ENCODE assay signal across 7 mouse cellular contexts in the genomic region with DNA sequence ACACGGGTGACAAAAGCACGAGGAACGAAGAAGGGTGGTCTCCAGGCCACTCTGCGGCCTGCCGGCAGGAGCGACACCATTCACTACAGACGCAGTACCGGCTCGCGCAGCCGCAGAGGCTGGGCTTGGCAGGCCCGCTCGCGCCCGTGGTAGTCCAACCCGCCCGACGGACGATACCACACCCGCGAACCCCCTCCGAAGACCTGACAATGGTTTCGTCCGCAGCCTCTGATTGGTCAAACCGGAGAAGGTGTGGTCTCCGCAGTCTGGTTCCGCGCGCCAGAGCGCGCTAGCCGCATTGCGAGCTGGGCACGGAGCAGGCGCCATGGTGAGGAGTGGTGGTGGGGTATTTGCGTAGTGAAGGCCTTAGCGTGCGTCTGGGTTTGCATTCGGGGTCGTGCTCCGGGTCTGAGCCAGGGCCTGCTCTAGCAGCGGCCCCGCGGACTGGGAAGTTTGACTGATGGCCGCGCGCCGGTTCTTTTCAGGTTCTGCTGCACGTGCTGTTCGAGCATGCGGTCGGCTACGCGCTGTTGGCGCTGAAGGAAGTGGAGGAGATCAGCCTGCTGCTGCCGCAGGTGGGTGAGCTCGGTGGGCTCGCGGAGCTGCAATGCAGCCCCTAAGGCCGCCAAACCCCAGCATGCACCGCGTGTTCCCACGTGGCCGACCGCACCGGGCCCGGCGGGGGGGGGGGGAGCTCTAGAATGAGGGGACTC. TPM values are rescaled to one million over a fixed set of nuclear protein-coding genes. Genes with fewer than 3 reads are reported as not detected.
DNase-seq lines count a peak whose midpoint lies in the region; ATAC-seq lines count a peak whose summit lies in the region.

Gene Nop56 (plus strand): TSS at position 282 of the 713 bp plus-strand sequence.

- no peaks in the 10 kb centered on the region for H3K9me3 ChIP-seq in embryonic facial prominence, embryonic 12.5 days
- H3K9me3 ChIP-seq in limb, embryonic 11.5 days (ENCODE audit: control insufficient read depth, low read length) = no peaks in the 10 kb centered on the region
- no peaks in the 10 kb centered on the region for H3K9me3 ChIP-seq in midbrain, embryonic 14.5 days (ENCODE audit: control insufficient read depth, low read length)

- H3K4me1 ChIP-seq in embryonic facial prominence, embryonic 12.5 days = peaks cover 24% of the 10 kb centered on the region
- peaks cover 4% of the 10 kb centered on the region; the same call in 1 of the 2 replicates for H3K4me1 ChIP-seq in limb, embryonic 11.5 days (ENCODE audit: control insufficient read depth, insufficient read depth, low read length)
- peaks cover 15% of the 10 kb centered on the region for H3K4me1 ChIP-seq in midbrain, embryonic 14.5 days (ENCODE audit: control insufficient read depth, insufficient read depth, low read length)

- H3K4me3 ChIP-seq in embryonic facial prominence, embryonic 12.5 days = peak within 1 kb of the TSS; percentile 87
- peak within 1 kb of the TSS; percentile 94 for H3K4me3 ChIP-seq in limb, embryonic 11.5 days (ENCODE audit: low read depth, low read length)
- peak within 1 kb of the TSS; percentile 92 for H3K4me3 ChIP-seq in midbrain, embryonic 14.5 days (replicated peaks; ENCODE audit: low read depth, low read length)

- peak within 1 kb of the TSS; percentile 92 for H3K9ac ChIP-seq in embryonic facial prominence, embryonic 12.5 days
- H3K9ac ChIP-seq in limb, embryonic 11.5 days (ENCODE audit: low read length) = peak within 1 kb of the TSS; percentile 97
- H3K9ac ChIP-seq in midbrain, embryonic 14.5 days (replicated peaks; ENCODE audit: low read length) = peak within 1 kb of the TSS; percentile 86

- H3K27ac ChIP-seq in embryonic facial prominence, embryonic 12.5 days = peak within 1 kb of the TSS; percentile 94
- peak within 1 kb of the TSS; percentile 91 for H3K27ac ChIP-seq in limb, embryonic 11.5 days (replicated peaks; ENCODE audit: low read depth, low read length)
- peak within 1 kb of the TSS; percentile 91 for H3K27ac ChIP-seq in midbrain, embryonic 14.5 days (replicated peaks; ENCODE audit: low read depth, low read length)

- peaks cover 37% of the 10 kb centered on the region for H3K36me3 ChIP-seq in embryonic facial prominence, embryonic 12.5 days
- peaks cover 16% of the 10 kb centered on the region for H3K36me3 ChIP-seq in limb, embryonic 11.5 days (ENCODE audit: control insufficient read depth, insufficient read depth, low read length)
- peaks cover 37% of the 10 kb centered on the region for H3K36me3 ChIP-seq in midbrain, embryonic 14.5 days (ENCODE audit: control insufficient read depth, insufficient read depth, low read length)

- DNase-seq in adrenal gland, postnatal 25 days = peak; percentile 97
- peak; percentile 100 for DNase-seq in heart, adult 11 months
- peak; percentile 99 for DNase-seq in kidney, adult 18-20 months
- peak; percentile 100 for DNase-seq in limb, embryonic 11.5 days (ENCODE audit: low spot score)
- DNase-seq in midbrain, embryonic 14.5 days = peak; percentile 100
- peak; percentile 98 for DNase-seq in spleen, adult 18-20 months

- H3K27me3 ChIP-seq in embryonic facial prominence, embryonic 12.5 days = no peaks in the 10 kb centered on the region
- no peaks in the 10 kb centered on the region for H3K27me3 ChIP-seq in limb, embryonic 11.5 days (ENCODE audit: control insufficient read depth, insufficient read depth, low read length)
- H3K27me3 ChIP-seq in midbrain, embryonic 14.5 days (ENCODE audit: control insufficient read depth, insufficient read depth, low read length) = no peaks in the 10 kb centered on the region

- under 1% methylated on average over 68 of the region's 68 CpGs for WGBS in embryonic facial prominence, embryonic 12.5 days
- under 1% methylated on average over 68 of the region's 68 CpGs for WGBS in limb, embryonic 11.5 days
- WGBS in midbrain, embryonic 14.5 days = under 1% methylated on average over 68 of the region's 68 CpGs

- H3K4me2 ChIP-seq in embryonic facial prominence, embryonic 12.5 days (replicated peaks) = peak within 1 kb of the TSS; percentile 69
- H3K4me2 ChIP-seq in limb, embryonic 11.5 days (ENCODE audit: low read depth, severe bottlenecking) = peak within 1 kb of the TSS; percentile 84
- peak within 1 kb of the TSS; percentile 95 for H3K4me2 ChIP-seq in midbrain, embryonic 14.5 days (ENCODE audit: low read length)

- peak; percentile 98 for ATAC-seq in embryonic facial prominence, embryonic 12.5 days (ENCODE audit: insufficient number of reproducible peaks, insufficient read depth, low FRiP score, low TSS enrichment)
- ATAC-seq in limb, embryonic 11.5 days (ENCODE audit: insufficient number of reproducible peaks, low FRiP score, low TSS enrichment, low read depth) = peak; percentile 97
- peak; percentile 97 for ATAC-seq in midbrain, embryonic 14.5 days (ENCODE audit: low FRiP score, low TSS enrichment)

RNA-seq across cellular contexts. Expression of gene Nop56, which starts in this region (rescaled TPM):
- 104 and 124 TPM in 2 replicates for total RNA-seq in adrenal gland, postnatal 25 days (2021)
- 367 and 368 TPM in 2 replicates for polyA plus RNA-seq in embryonic facial prominence, embryonic 12.5 days (2016; fragmentation: Nextera tagmentation; extraction: Ambion mirVana)
- polyA plus RNA-seq in limb, embryonic 11.5 days (2014; fragmentation: Nextera tagmentation; extraction: Ambion mirVana) = 383 and 407 TPM in 2 replicates
- polyA plus RNA-seq in midbrain, embryonic 14.5 days (2014; fragmentation: Nextera tagmentation; extraction: Ambion mirVana) = 217 and 235 TPM in 2 replicates

Comparison
In these comparisons a context has a peak if more than half of its experiments do, and no peak if none do; other contexts are left out.
1. Peak in every context shown above with its lines: DNase-seq, ATAC-seq, H3K4me3 ChIP-seq and H3K27ac ChIP-seq.